Mouse (Mus musculus) kidney, adult 2 months (tissue): ENCODE results near the gene Nr1h4. TPM values are rescaled to one million over a fixed set of nuclear protein-coding genes. Genes with fewer than 3 reads are reported as not detected.

Source experiments
- DNase-seq: peaks from one replicate; pipeline ENCODE4 v3.0.0; 2021
- H3K27ac ChIP-seq: fragments of 200-500 bp; 2 replicates; pipeline ENCODE4 v1.5.1; 2012; ENCODE audit warnings: low read depth, low read length, control low read depth, inconsistent platforms; ENCODE audit not compliant: insufficient read depth
- H3K27me3 ChIP-seq: fragments of 200-500 bp; replicated peaks from 2 replicates; pipeline ENCODE4 v1.6.1; 2012; ENCODE audit warnings: mild to moderate bottlenecking, moderate library complexity, low read length, inconsistent platforms; ENCODE audit not compliant: control insufficient read depth, insufficient read depth
- H3K36me3 ChIP-seq: fragments of 200-500 bp; 2 replicates; pipeline ENCODE4 v1.6.1; 2012; ENCODE audit warnings: mild to moderate bottlenecking, moderate library complexity, low read length, inconsistent platforms; ENCODE audit not compliant: control insufficient read depth, insufficient read depth
- H3K4me1 ChIP-seq: fragments of 200-500 bp; 2 replicates; pipeline ENCODE4 v1.6.1; 2011; ENCODE audit warnings: low read length; ENCODE audit not compliant: control insufficient read depth, insufficient read depth
- H3K4me3 ChIP-seq: fragments of 200-500 bp; 2 replicates; pipeline ENCODE4 v1.5.1; 2011; ENCODE audit warnings: mild to moderate bottlenecking, low read depth, low read length, control low read depth; ENCODE audit not compliant: insufficient read depth
- CTCF ChIP-seq: fragments of 200-500 bp; conservative IDR thresholded peaks from 2 replicates; pipeline ENCODE4 v1.5.1; 2011; ENCODE audit warnings: low read depth, mild to moderate bottlenecking, control low read depth, low read length, moderate library complexity, mixed read lengths; ENCODE audit not compliant: insufficient read depth, insufficient read length
- POLR2A ChIP-seq: fragments of 200-500 bp; IDR thresholded peaks from one replicate; pipeline ENCODE4 v1.6.1; 2011; ENCODE audit warnings: low read depth, low read length, control low read depth
- WGBS: fragments of 180-500 bp; shearing (Covaris S2); methylation state at CpG from one replicate; pipeline ENCODE4 v1.1.7; 2018; 5-methylcytosine and 5-hydroxymethylcytosine counted together
- polyA plus RNA-seq: library from polyadenylated mRNA; depleted of rRNA; stranded (reverse); fragments of >200 nt; gene quantifications from 2 replicates; pipeline ENCODE4 v1.2.3, GENCODE M21; 2012; rRNA removed

Gene Nr1h4
- 49.6 and 59.2 TPM in 2 replicates for polyA plus RNA-seq

DNA sequence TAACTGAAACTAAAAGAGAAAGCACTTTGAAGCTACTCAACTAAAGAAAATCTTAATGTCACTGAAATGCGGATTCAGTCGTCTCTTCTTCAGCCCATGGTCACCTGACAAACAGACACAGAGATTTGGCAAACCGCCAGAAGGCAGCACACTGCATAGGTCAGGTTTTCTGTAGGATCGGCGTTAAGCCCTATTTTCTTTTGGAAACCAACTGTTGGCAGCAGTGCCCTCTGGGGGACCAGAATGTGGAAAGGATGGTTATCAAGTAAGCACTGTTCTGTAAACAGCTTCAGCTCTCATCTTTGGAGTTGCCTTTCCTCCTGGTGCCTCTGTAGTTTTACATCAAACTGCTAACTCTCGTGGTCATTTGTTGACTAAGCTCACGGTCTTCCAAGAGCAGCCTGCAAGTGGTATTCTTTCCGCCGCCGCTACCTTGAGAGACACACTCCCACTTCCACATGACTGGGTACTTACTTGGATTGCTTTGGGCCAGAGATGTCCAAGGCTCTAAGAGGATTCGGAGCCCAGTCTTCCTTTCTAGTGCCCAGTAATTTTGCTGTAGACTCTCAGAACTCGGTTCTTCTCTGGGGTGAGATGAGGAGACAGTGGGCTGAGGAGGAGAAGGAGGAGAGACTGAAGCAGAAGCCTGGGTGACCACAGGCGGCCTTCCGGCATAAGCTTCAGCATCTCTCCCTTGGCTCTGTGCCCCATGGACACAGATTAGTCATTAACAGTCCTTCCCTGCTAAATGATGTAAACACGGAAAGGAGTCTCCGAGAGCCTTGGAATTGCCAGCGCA lies at the start of gene Nr1h4:
Gene Nr1h4 (minus strand): TSS at position 657 of the 799 bp plus-strand sequence.
- Histone ChIP-seq H3K27me3 (no peaks in the 10 kb centered on the region), H3K4me1 (no peaks in the 10 kb centered on the region; the same call in 1 of the 2 replicates), H3K27ac (peak within 1 kb of the TSS; percentile 64), H3K36me3 (no peaks in the 10 kb centered on the region), H3K4me3 (peak within 1 kb of the TSS; percentile 34)
- no peak for TF ChIP-seq CTCF
- TF ChIP-seq POLR2A, result no peak
- WGBS, result 36% methylated on average over 17 of the region's 17 CpGs
- peak; percentile 92 for DNase-seq

DNA sequence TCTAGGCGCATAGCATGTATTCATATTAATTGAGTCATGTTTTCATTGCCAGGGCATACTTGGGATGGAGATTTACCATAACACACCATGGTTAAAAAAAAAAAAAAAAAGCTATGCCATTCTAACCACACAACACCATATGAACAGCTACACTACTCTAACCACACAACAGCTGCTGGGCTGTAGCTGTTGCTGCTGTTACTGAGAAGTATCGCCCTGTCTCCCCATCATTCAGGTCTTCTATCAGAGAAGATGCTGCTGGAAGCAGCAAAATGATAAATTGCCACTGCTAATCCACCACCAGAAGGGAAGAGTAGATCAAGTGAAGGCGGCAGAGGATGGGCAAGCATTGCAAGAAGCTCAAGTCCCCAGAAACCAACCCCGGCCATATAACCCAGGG lies 45.4 kb upstream of the Nr1h4 start:
- H3K27me3 ChIP-seq, result no peaks in the 10 kb centered on the region
- DNase-seq, result no peak
- TF ChIP-seq POLR2A (no peak), CTCF (no peak)
- WGBS, result 97% methylated on average over 4 of the region's 4 CpGs
- H3K4me3 ChIP-seq, result no peak overlapping the region
- no peak overlapping the region for H3K27ac ChIP-seq
- no peaks in the 10 kb centered on the region for H3K36me3 ChIP-seq
- H3K4me1 ChIP-seq, result no peaks in the 10 kb centered on the region

DNA sequence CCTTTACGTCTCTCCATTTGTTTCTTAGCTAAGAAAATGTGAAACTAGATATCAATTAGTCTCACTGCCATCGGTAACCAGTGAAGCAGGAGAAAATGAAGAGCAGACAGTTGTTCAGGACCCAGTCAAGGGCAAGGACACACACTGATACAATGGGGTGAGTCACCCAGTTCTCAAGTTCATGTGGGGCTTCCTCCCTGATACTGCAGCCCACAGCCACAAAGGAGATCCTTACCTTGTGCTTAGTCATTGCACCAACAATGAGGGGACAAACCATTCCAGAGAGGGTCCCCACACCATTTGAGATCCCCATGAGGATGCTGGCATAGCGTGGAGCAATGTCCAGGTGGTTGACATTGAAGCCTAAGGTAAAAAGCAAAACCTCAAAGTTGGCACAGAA lies 44.3 kb upstream of the Nr1h4 start:
- H3K27me3 ChIP-seq, result no peaks in the 10 kb centered on the region
- no peak overlapping the region for H3K27ac ChIP-seq
- no peak for DNase-seq
- no peaks in the 10 kb centered on the region for H3K36me3 ChIP-seq
- WGBS, result 72% methylated on average over 3 of the region's 3 CpGs
- no peaks in the 10 kb centered on the region for H3K4me1 ChIP-seq
- no peak overlapping the region for H3K4me3 ChIP-seq
- TF ChIP-seq POLR2A (no peak), CTCF (no peak)

DNA sequence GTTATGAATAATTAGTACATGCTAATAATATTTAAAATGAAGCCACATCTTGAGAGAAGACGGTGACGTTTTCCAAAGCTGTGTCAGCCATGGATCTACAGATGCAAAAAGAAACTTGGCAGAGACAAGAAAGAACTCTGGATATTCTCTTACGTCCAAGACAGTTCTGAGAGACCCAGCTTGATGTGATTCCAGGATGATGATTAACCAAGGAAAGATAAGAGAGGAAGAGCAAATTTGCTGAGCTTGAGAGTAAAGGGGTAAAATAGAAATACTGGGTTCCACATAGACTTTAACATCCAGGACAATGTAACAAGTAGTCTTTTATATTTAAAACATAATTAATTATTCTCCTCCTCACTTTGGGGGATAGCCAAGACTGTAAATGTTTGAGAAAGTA lies 40.0 kb upstream of the Nr1h4 start:
- 65% methylated on average over 3 of the region's 3 CpGs for WGBS
- no peak for DNase-seq

DNA sequence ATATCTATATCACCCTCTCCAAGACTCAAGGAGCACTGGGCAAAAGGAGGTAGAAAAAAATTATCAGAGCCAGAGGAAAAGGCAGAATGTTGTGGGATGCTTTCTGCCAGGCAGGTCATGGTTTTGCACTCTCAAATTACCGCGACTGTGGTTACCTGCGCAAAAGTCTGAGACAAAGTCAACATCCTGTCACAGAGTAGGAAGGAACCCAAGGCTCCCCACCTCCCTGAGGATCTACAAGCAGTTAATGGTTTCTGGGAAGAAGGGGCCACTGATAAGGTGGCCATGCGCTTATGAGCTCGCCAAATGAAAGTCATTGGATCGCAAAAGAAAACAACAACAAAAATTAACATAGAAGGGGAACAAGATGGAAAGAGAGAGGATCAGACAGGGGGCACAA lies 39.6 kb upstream of the Nr1h4 start:
- TF ChIP-seq POLR2A (no peak), CTCF (no peak)
- Histone ChIP-seq H3K4me1 (no peaks in the 10 kb centered on the region), H3K4me3 (no peak overlapping the region), H3K27ac (no peak overlapping the region), H3K36me3 (no peaks in the 10 kb centered on the region), H3K27me3 (no peaks in the 10 kb centered on the region)
- no peak for DNase-seq
- 69% methylated on average over 6 of the region's 6 CpGs for WGBS

More for the DNA sequence above, 40.0 kb upstream of the Nr1h4 start:
- Histone ChIP-seq H3K4me1 (no peaks in the 10 kb centered on the region), H3K4me3 (no peak overlapping the region), H3K36me3 (no peaks in the 10 kb centered on the region), H3K27me3 (no peaks in the 10 kb centered on the region), H3K27ac (no peak overlapping the region)
- TF ChIP-seq POLR2A, result no peak
- no peak for TF ChIP-seq CTCF

DNA sequence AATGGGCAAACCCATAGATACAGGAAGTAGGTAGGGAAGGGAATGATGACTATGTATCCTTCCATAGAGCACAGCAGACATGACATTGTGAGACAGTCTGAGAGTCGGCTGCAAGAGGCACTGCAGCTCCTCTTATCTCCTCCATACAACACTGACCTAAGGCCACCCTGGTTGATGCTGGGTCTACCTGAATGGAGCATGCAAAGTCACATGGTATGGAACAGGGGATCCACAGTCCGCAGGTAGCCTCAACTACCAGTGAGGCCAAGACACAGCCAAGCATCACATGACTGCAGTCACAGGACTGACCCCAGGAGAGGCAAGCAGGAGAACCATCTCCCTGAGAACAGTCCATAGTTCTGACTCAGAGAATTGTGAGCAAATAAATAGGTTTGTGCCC lies 34.0 kb upstream of the Nr1h4 start:
- no peaks in the 10 kb centered on the region for H3K4me1 ChIP-seq
- no peaks in the 10 kb centered on the region for H3K36me3 ChIP-seq
- no peak overlapping the region for H3K27ac ChIP-seq
- no peak for TF ChIP-seq POLR2A
- TF ChIP-seq CTCF, result no peak
- no peaks in the 10 kb centered on the region for H3K27me3 ChIP-seq
- 81% methylated on average over 2 of the region's 2 CpGs for WGBS
- no peak for DNase-seq
- no peak overlapping the region for H3K4me3 ChIP-seq

DNA sequence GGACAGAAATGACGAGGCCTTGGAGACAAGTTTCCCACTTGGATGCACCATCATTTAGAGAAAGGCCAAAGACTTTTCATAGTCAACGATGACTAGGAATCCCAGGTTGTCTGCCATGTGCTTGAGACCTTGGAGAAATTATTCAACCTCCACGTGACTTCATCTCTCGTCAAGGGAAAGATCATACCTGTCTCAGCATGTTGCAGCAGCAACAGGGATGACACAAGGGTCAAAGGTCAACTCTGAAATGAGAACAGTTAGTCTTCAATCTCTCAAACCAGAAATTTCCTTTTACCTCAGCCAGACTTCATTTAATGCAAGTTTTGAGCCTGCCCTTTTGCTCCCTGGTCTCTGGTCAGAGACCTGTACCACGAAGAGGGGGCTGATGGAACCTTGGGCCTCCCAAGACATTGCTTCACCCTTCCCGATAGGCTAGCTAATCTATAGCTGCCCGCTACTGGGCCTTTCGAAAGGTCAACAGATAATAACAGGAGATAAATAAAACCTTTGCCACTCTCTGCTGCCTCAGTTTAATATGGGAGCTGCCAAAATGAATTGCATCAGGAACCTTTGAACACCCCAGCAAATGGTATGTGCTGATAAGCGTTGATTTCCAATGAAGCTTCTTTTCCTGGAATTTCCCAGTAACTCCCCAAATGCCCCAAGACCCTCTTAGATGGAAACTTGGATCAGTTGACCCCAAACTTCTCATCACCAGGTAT lies 32.1 kb upstream of the Nr1h4 start:
- H3K27ac ChIP-seq, result no peak overlapping the region
- TF ChIP-seq CTCF, result no peak
- H3K36me3 ChIP-seq, result no peaks in the 10 kb centered on the region
- H3K27me3 ChIP-seq, result no peaks in the 10 kb centered on the region
- H3K4me3 ChIP-seq, result no peak overlapping the region
- DNase-seq, result peak; percentile 26
- no peaks in the 10 kb centered on the region for H3K4me1 ChIP-seq
- WGBS, result 76% methylated on average over 9 of the region's 9 CpGs
